Mouse (Mus musculus) MEL (cell line): ENCODE results near the gene Ctnna2.

Source experiments
- CHD1 ChIP-seq: IDR thresholded peaks from 2 replicates; pipeline ENCODE4 v1.6.1; 2012; ENCODE audit warnings: low read depth, mild to moderate bottlenecking, inconsistent platforms, low read length, improper control_type of control experiment
- CTCF ChIP-seq, 3 experiments: IDR thresholded peaks in 2 of 3; conservative IDR thresholded peaks in 1 of 3; 2 replicates each; pipeline ENCODE4 v1.5.1; 2011 to 2012; ENCODE audit warnings: low read length in 3 of 3, low read depth in 2 of 3, mild to moderate bottlenecking in 2 of 3, improper control_type of control experiment in 1 of 3, inconsistent platforms in 1 of 3, mixed read lengths in 1 of 3, moderate library complexity in 1 of 3; ENCODE audit not compliant: control insufficient read depth in 1 of 3, insufficient read depth in 1 of 3, poor library complexity in 1 of 3, severe bottlenecking in 1 of 3
- EP300 ChIP-seq, 2 experiments: IDR thresholded peaks; 2 replicates each; pipeline ENCODE4 v1.6.1; 2011; ENCODE audit warnings: improper control_type of control experiment in 2 of 2, low read length in 2 of 2, low read depth in 1 of 2, mild to moderate bottlenecking in 1 of 2
- GATA1 ChIP-seq: IDR thresholded peaks from 2 replicates; pipeline ENCODE4 v1.6.1; 2011; ENCODE audit warnings: low read depth, low read length, improper control_type of control experiment
- HCFC1 ChIP-seq: IDR thresholded peaks from 2 replicates; pipeline ENCODE4 v1.6.1; 2012; ENCODE audit warnings: low read depth, mild to moderate bottlenecking, inconsistent platforms, low read length, improper control_type of control experiment, moderate library complexity
- NRF1 ChIP-seq: IDR thresholded peaks from 2 replicates; pipeline ENCODE4 v1.6.1; 2014; ENCODE audit warnings: low read depth, mild to moderate bottlenecking, inconsistent platforms, low read length, improper control_type of control experiment, moderate library complexity; ENCODE audit not compliant: poor library complexity, insufficient read depth, severe bottlenecking
- POLR2A ChIP-seq, 2 experiments: IDR thresholded peaks; 2 replicates each; pipeline ENCODE4 v1.6.1; 2011 to 2012; ENCODE audit warnings: low read length in 2 of 2, mild to moderate bottlenecking in 2 of 2, control low read depth in 1 of 2, improper control_type of control experiment in 1 of 2, low read depth in 1 of 2, moderate library complexity in 1 of 2; ENCODE audit not compliant: control insufficient read depth in 1 of 2, insufficient read depth in 1 of 2, poor library complexity in 1 of 2
- POLR2AphosphoS5 ChIP-seq: IDR thresholded peaks from 2 replicates; pipeline ENCODE4 v1.6.1; 2012; ENCODE audit warnings: low read depth, borderline replicate concordance, mild to moderate bottlenecking, inconsistent platforms, low read length, moderate library complexity, mixed read lengths
- RCOR1 ChIP-seq: IDR thresholded peaks from 2 replicates; pipeline ENCODE4 v1.6.1; 2012; ENCODE audit warnings: low read depth, mild to moderate bottlenecking, inconsistent platforms, low read length, improper control_type of control experiment
- TAL1 ChIP-seq: IDR thresholded peaks from 2 replicates; pipeline ENCODE4 v1.6.1; 2012; ENCODE audit warnings: mild to moderate bottlenecking, inconsistent platforms, low read length, moderate library complexity, mixed read lengths
- TCF12 ChIP-seq: IDR thresholded peaks from 2 replicates; pipeline ENCODE4 v1.6.1; 2014; ENCODE audit warnings: low read depth, mild to moderate bottlenecking, inconsistent platforms, low read length, improper control_type of control experiment, moderate library complexity
- ZKSCAN1 ChIP-seq: IDR thresholded peaks from 2 replicates; pipeline ENCODE4 v1.6.1; 2012; ENCODE audit warnings: low read depth, mild to moderate bottlenecking, inconsistent platforms, low read length, improper control_type of control experiment, moderate library complexity
- ZMIZ1 ChIP-seq: IDR thresholded peaks from 2 replicates; pipeline ENCODE4 v1.6.1; 2012; ENCODE audit warnings: low read depth, mild to moderate bottlenecking, inconsistent platforms, low read length, improper control_type of control experiment, moderate library complexity

GRCm38 (mm10) chr6:77599244-77599643 is 380.3 kb downstream of the Ctnna2 start:
- TF ChIP-seq NRF1 (no peak), CHD1 (no peak), TCF12 (no peak), HCFC1 (no peak), TAL1 (no peak), POLR2A (IDR thresholded peaks at IDR 0.05; ENCODE audit: control insufficient read depth in 1 of 2, insufficient read depth in 1 of 2, low read depth in 1 of 2, low read length in 2 of 2, poor library complexity in 1 of 2) (no peak), GATA1 (no peak), EP300 (IDR thresholded peaks at IDR 0.05; ENCODE audit: low read depth in 1 of 2, low read length in 2 of 2) (no peak), ZMIZ1 (no peak), CTCF (IDR thresholded peaks at IDR 0.05 in 2 of 3, conservative IDR thresholded peaks at IDR 0.05 in 1 of 3; ENCODE audit: control insufficient read depth in 1 of 3, insufficient read depth in 1 of 3, low read depth in 2 of 3, low read length in 3 of 3, poor library complexity in 1 of 3, severe bottlenecking in 1 of 3) (peak in 1 of 3 experiments; percentile 5; a peak in 1 of 6 replicates), ZKSCAN1 (no peak), RCOR1 (no peak), POLR2AphosphoS5 (no peak)
